In the genomic region with DNA sequence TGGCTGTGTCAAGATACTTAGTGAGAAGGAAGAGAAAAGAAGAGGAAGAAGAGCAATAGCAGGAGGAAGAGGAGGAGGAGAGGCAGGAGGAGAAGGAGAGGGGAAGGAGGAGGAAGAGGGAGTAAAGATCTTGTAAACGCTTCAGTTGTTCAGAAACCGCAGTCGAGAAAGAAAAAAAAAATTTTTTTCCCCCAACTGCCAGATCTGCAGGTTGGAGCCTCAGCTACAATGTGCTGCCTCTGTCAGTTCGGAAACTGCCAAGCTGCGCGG, we compare ENCODE assay signal across 8 mouse cellular contexts. TPM values are rescaled to one million over a fixed set of nuclear protein-coding genes. Genes with fewer than 3 reads are reported as not detected.
A peak's percentile ranks its signal among the peaks of the same experiment; 100 is the strongest.
DNase-seq lines count a peak whose midpoint lies in the region; ATAC-seq and TF ChIP-seq lines count a peak whose summit lies in the region.

No protein-coding gene starts in this region.

- H3K36me3 ChIP-seq in embryonic facial prominence, embryonic 10.5 days (replicated peaks), result no peaks in the 10 kb centered on the region
- no peaks in the 10 kb centered on the region for H3K36me3 ChIP-seq in hindbrain, postnatal 0 days (ENCODE audit: insufficient read depth, low read length)
- H3K36me3 ChIP-seq in myocyte (ENCODE audit: control insufficient read depth, insufficient read depth), result peaks cover 15% of the 10 kb centered on the region

- intact Hi-C loops in left cerebral cortex, adult 2 months (cut with DNase I), result loop anchor here (2.0 to 10.0 kb wide), 2 partner anchors 209 to 851 kb away; a partner anchor contains a TSS
- intact Hi-C loops in left cerebral cortex, postnatal 4 days (cut with DNase I), result loop anchor here (5.0 to 10.0 kb wide), 3 partner anchors 139 to 242 kb away; no protein-coding TSS in a partner anchor

- peaks cover 52% of the 10 kb centered on the region for H3K79me2 ChIP-seq in myocyte (ENCODE audit: control insufficient read depth, insufficient read depth)

- H3K27me3 ChIP-seq in embryonic facial prominence, embryonic 10.5 days (replicated peaks; ENCODE audit: low read depth, poor library complexity, severe bottlenecking), result peaks cover 81% of the 10 kb centered on the region
- H3K27me3 ChIP-seq in hindbrain, postnatal 0 days (ENCODE audit: insufficient read depth, low read length), result no peaks in the 10 kb centered on the region
- H3K27me3 ChIP-seq in myocyte (ENCODE audit: control insufficient read depth, insufficient read depth, insufficient read length), result no peaks in the 10 kb centered on the region

- 1% methylated on average over 6 of the region's 6 CpGs for WGBS in embryonic facial prominence, embryonic 10.5 days
- WGBS in hindbrain, postnatal 0 days, result 0% methylated on average over 6 of the region's 6 CpGs

- H3K27ac ChIP-seq in left cerebral cortex, adult 2 months, result peak overlapping the region; percentile 94
- H3K27ac ChIP-seq in embryonic facial prominence, embryonic 10.5 days (replicated peaks), result peak overlapping the region; percentile 84
- peak overlapping the region; percentile 90 for H3K27ac ChIP-seq in hindbrain, postnatal 0 days

- no peaks in the 10 kb centered on the region for H3K9me3 ChIP-seq in embryonic facial prominence, embryonic 10.5 days
- no peaks in the 10 kb centered on the region for H3K9me3 ChIP-seq in hindbrain, postnatal 0 days (ENCODE audit: low read length)

- peak overlapping the region; percentile 57 for H3ac ChIP-seq in myocyte (ENCODE audit: control insufficient read depth, insufficient read length)

- no peak for ATAC-seq in hindbrain, postnatal 0 days

- peaks cover 45% of the 10 kb centered on the region for H3K4me1 ChIP-seq in embryonic facial prominence, embryonic 10.5 days
- H3K4me1 ChIP-seq in hindbrain, postnatal 0 days (ENCODE audit: insufficient read depth, low read length), result peaks cover 12% of the 10 kb centered on the region; the same call in 1 of the 2 replicates

- no peak for DNase-seq in left cerebral cortex, adult 2 months (ENCODE audit: extremely low spot score in 1 of 2, low spot score in 2 of 2)
- no peak for DNase-seq in left cerebral cortex, postnatal 4 days
- no peak for DNase-seq in embryonic facial prominence, embryonic 10.5 days (ENCODE audit: low spot score)
- no peak for DNase-seq in hindbrain, postnatal 0 days (ENCODE audit: low spot score)
- DNase-seq in right cerebral cortex, postnatal 14 days, result no peak
- DNase-seq in gastrocnemius, adult 18-20 months (ENCODE audit: low spot score), result no peak
- DNase-seq in frontal cortex, adult 2 months (ENCODE audit: extremely low spot score in 1 of 2, low spot score in 1 of 2), result no peak

- TF ChIP-seq CTCF in left cerebral cortex, adult 2 months (IDR thresholded peaks at IDR 0.05), result no peak
- TF ChIP-seq CTCF in hindbrain, postnatal 0 days (IDR thresholded peaks at IDR 0.05; ENCODE audit: low read depth), result no peak

- TF ChIP-seq POLR2A in myocyte (IDR thresholded peaks at IDR 0.05; ENCODE audit: insufficient read length, low read depth), result no peak

- H3K9ac ChIP-seq in hindbrain, postnatal 0 days (replicated peaks; ENCODE audit: low read length), result peak overlapping the region; percentile 92

- peak overlapping the region; percentile 83 for H3K4me3 ChIP-seq in left cerebral cortex, adult 2 months
- H3K4me3 ChIP-seq in embryonic facial prominence, embryonic 10.5 days, result peak overlapping the region; percentile 77
- peak overlapping the region; percentile 71 for H3K4me3 ChIP-seq in hindbrain, postnatal 0 days (ENCODE audit: low read length)
- H3K4me3 ChIP-seq in myocyte, result peak overlapping the region; percentile 97

- H3K4me2 ChIP-seq in hindbrain, postnatal 0 days (ENCODE audit: low read depth, low read length), result peak overlapping the region; percentile 82
- peak overlapping the region; percentile 72 for H3K4me2 ChIP-seq in myocyte (ENCODE audit: low read depth)

TF ChIP-seq in myocyte, 11 proteins besides CTCF, POLR2A, EP300 and RAD21:
- no peak for TF ChIP-seq E2F4 (IDR thresholded peaks at IDR 0.05; ENCODE audit: insufficient read depth)
- no peak for TF ChIP-seq MYOG (IDR thresholded peaks at IDR 0.05; ENCODE audit: control insufficient read depth in 1 of 3, insufficient read depth in 1 of 3, insufficient read length in 2 of 3, low read depth in 2 of 3)
- no peak for TF ChIP-seq SRF (IDR thresholded peaks at IDR 0.05; ENCODE audit: control insufficient read depth, insufficient read length, low read depth)
- no peak for TF ChIP-seq MAX (IDR thresholded peaks at IDR 0.05; ENCODE audit: low read depth)

RNA-seq across cellular contexts. Expression of a gene that starts 0.8 kb away (rescaled TPM):
- total RNA-seq in left cerebral cortex, adult 2 months (2021), result 10 to 100 TPM; 14.7 to 15.4 TPM
- 10 to 100 TPM; 43.4 to 53.3 TPM for total RNA-seq in left cerebral cortex, postnatal 4 days (2021)
- polyA plus RNA-seq in embryonic facial prominence, embryonic 10.5 days (2016; fragmentation: Nextera tagmentation; extraction: Ambion mirVana), result 17.0 and 18.8 TPM in 2 replicates
- 18.1 and 22.3 TPM in 2 replicates for total RNA-seq in hindbrain, postnatal 0 days (2014; rRNA removed)
- polyA plus RNA-seq in hindbrain, postnatal 0 days (2015; fragmentation: Nextera tagmentation; extraction: Ambion mirVana), result 34.9 and 35.9 TPM in 2 replicates
- 42.8 TPM for polyA plus RNA-seq in myocyte (2012; fragmentation: generic; extraction: Trizol)
- total RNA-seq in gastrocnemius, adult 18-20 months (2021), result 10 to 100 TPM; 29.1 to 33.7 TPM
- 22.3 and 22.9 TPM in 2 replicates for polyA plus RNA-seq in frontal cortex, adult 2 months (2012; rRNA removed)
